Mouse (Mus musculus): Measurements from ENCODE around the gene Fam171a2. TPM values are rescaled to one million over a fixed set of nuclear protein-coding genes. Genes with fewer than 3 reads are reported as not detected.

The Fam171a2 gene
- 35.5 and 51.3 TPM in 2 replicates for polyA plus RNA-seq (2012; rRNA removed)

DNA sequence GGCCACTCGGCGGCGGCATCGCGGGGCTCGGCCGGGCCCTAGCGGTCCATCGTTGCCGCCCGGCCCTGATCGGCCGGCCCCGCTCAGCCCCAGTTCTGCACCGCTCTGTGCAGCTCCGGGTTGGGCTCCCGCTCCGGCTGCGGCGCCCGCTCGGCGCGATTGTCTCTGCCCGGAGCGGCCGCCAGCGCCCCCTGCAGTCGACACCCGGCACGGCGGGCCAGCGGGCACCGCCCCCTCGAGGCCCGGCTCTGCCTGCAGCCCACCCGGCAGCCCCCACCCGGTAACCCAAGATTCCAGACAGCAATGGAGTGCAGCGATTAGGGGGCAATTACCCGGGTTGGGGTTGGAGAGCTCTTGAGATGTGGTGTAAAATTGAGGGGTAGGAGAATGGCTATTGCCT is at the start of gene Fam171a2:
Gene Fam171a2 (minus strand): TSS at position 186 of the 400 bp plus-strand sequence.
- no peak for DNase-seq (ENCODE audit: low read depth)

DNA sequence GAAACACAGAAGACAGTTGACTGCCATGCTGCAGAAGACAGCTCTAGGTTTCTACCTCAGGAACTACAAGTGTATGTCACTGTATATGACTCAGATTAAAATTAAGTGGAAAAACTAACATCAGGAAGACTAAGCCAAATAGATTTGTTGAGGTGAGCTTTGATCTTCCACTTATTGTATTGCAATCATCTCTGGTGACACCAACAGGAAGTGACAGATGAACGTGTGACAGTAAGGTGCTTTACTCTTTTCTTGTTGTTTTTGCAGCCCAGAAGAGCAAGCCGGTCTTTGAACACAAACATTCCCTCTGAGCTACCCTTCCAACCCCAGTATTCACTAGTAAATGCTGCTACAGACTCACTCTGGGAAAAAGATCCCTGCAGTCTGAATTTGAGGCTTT is 49.2 kb upstream of the Fam171a2 start:
- DNase-seq (ENCODE audit: low read depth) = no peak

DNA sequence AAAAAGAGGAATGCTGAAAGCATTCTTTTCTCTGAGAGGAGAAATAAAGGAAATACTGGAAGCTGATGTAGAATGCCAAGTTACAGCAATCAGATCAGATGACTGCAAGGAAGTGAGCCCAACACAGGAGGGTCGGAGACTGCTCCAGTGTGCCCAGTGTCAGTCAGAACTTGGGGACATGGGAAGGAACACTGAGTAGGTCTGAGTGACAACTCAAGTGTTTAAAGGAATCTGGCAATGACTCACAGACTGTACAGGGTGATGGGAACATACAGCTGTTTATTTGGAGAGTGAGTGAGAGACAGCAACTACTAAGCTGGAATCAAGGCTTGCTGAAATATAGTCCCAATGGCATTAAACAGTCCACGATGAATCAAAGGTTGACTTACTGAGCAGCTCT is 48.7 kb upstream of the Fam171a2 start:
- DNase-seq (ENCODE audit: low read depth) = no peak

DNA sequence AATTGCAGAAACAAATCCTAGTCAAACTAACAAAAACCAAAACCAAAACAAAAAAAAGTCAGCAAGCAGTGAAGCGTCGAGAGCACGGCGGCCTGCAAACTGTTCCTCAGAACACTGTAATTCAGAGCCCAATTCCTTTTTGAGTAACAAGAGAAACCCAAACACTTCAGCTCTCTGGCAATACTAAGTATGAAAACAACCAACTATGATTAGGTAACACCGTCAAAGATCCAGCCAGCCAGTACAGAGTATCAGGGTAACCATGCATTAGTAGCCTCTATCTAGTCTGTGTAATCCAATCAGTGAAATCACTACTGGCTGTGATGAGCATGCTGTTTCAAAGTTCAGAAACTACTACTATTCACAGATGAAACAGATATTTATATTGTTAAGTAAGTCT is 48.3 kb upstream of the Fam171a2 start:
- DNase-seq (ENCODE audit: low read depth) = peak; percentile 8

DNA sequence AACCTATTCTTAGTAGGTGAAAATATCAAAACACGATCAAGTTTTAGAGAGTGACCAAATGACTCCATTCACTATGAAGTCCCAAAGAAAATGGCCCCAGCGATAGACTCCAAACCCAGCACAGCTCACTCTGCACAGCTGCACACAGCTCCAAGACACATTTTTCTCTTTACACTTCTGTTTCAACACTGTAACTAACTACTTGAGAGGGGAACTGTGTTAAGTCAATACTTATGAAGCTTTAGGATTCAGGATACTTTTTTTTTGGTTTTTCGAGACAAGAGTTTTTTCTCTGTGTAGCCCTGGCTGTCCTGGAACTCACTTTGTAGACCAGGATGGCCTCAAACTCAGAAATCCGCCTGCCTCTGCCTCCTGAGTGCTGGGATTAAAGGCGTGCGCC is 47.6 kb upstream of the Fam171a2 start:
- DNase-seq (ENCODE audit: low read depth) = no peak

DNA sequence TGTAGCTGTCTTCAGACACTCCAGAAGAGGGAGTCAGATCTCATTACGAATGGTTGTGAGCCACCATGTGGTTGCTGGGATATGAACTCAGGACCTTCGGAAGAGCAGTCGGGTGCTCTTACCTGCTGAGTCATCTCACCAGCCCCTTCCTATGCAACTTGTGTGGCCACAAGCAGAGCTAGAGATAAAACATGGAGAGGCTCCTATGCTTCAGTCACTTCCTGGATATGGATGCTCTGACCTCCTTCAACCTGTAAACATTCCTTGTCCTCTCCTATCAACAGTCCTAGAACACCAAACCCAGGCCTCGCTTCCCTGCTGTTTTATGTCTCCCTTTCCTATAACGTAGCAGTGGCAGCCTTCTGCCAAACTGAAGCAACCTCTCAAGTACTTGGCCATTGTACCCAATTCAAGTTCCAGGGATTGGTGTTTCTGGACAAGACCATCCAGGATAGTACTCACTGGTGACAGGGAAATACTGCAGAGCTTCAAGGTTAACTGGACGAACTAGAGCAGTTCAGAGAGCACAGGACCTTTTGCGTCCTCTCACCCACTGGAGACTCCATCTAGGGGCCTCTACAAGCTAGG is 46.7 kb upstream of the Fam171a2 start:
- no peak for DNase-seq (ENCODE audit: low read depth)

DNA sequence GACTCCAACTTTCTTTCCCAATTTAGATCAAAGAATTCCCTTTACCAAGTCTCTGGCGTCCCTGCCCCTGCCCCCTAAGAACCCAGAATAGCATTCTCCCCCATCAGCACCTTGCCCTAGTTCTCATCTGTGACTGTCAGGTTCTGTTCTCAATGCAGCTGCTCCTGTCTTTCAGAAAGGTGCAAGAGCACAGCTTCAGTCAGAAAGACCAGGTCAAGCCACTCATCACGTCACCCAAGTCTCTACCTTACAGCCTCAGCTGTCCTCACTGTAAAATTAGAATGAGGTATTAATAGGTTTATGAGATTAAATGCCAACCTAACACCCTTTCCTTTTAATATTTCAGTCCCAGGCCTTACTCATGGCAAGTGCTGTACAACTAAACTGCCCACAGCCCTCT is 45.8 kb upstream of the Fam171a2 start:
- DNase-seq (ENCODE audit: low read depth) = no peak

DNA sequence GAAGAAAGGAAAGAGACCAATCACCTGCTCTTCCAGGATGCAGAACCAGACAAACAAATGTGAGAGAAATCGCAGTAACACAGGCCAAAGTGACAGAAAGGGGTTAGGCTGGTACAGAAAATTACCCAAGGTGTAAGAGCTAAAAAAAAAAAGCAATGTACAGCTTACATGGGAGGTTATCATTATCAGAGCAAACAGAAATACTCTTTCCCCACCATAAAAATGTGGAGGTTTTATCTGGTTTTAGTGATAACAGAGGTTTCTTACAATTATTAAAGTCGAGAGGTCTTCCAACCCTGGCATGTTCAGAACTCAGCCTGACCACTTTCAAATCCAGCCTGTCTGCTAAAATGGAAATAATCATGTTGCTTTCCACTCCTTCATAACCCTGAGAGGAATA is 40.4 kb upstream of the Fam171a2 start:
- DNase-seq (ENCODE audit: low read depth) = no peak

DNA sequence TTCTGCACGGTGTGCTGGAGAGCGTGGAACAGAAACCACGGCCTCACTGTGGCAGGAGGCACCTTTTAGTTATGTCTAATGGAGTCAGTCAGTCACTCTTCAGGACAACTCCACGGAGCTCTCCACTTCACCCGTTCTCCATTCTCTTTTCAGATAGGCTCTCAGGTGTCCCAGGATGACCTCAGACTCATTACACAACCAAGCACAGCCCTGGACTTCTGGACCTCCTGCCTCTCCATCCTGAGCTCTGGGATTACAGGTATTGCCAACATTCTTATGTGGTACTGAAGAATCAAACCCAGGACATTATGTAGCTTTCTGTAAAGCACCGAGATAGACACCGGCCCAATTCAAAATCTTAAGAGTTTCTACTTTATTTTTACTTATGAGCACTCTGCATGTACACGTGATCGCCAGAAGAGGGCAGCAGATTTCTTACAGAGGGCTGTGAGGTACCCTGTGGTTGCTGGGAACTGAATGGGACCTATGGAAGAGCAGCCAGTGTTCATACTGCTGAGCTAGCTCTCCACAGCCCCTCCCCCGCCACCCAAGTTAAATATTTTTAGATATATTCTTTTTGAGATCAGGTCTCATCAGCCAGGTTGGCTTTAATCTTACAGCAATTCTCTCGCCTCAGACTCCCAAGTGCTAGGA is 39.4 kb upstream of the Fam171a2 start:
- DNase-seq (ENCODE audit: low read depth) = no peak

DNA sequence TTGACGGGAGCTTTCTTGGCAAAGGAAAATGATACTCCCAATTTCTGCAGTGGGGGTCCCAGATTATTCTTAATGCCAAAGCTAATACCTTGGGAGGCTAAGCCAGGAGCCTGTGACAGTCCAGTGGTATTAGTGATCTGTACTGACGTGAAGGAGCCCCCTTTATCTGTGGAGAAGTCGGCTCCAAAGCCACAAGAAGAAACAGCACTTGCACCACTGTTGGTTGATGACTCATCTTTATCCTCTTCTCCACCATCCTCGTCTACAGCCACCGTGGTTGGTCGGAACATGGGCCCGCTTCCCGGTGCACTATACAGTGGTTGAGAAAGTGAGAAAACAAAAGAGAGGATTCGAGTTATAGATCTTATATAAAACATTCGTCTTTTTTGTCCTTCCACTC is 34.3 kb upstream of the Fam171a2 start:
- no peak for DNase-seq (ENCODE audit: low read depth)

DNA sequence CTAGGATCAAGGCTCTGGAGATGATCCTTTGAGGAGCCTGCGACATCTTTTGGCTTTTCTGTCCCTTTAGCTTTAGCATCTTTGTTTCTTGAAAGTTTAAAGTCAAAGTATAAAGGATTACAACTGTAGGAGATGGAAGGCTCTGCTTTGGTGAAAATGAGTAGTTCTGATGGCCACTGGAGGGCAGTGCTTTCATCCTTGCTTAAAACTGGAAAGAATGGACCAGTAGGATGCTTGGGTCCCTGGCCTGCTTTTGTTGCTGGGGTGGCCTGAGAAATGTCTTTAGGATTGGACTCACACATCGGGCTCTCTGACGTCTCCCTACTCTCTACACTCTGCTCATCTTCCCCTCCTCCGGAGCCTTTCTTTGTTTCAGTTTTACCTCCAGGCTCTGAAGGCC is 33.4 kb upstream of the Fam171a2 start:
- DNase-seq (ENCODE audit: low read depth) = no peak

DNA sequence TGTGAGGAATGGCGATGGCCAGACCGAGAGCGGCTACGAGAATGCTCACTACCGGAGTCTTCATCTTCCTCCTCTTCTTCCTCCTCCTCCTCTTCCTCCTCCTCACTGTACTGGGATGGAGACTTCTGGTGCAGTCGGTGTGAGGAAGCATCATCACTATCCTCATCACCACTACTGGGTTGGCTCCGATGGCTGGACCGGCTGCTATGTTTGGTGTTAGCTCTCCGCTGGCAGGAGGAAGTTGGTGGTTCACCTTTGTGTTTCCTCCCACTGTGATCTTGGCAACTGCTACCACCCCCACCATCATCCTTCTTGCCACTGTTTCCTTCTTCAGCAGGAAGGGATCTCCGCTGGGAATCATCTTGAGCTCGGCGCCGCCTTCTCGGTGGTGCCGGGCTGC is 32.6 kb upstream of the Fam171a2 start:
- DNase-seq (ENCODE audit: low read depth) = no peak

DNA sequence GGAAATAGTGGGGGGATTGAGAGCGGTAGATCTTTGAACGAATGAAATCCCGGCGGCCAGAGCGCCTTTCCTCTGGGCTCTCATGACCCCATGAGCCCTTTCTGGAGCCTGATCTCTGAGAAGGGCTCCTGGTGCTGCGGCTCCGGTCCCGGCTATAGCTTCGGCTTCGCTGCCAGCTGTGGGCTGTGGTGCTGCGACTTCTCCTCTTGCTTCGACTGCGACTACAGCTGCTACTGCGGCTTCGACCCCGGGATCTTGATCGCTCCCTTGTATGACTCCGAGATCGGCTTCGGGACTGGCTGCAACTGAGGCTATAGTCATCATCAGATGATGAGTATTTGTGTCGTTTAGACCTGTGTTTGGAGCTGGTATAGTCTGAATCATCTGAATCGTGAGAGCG is 32.1 kb upstream of the Fam171a2 start:
- DNase-seq (ENCODE audit: low read depth) = no peak

DNA sequence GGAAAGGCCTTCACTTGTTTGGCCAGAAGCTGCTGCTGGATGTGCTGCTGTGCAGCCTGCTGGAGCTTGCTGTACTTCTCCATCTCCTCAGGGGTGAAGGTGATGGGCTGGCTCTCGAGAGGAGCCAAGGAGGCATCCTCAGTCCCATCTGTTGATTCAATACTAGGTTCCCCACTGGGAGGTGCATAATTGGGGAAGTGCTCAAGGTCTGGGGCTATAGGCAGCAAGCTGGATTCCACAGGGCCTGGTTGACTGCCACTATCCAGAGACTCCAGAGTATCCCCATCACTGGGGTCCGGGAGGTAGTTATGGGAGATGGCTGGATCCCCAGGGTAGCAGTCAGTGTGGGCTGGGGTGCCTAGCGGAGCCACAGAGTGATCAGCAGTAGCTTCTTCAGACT is 31.2 kb upstream of the Fam171a2 start:
- DNase-seq (ENCODE audit: low read depth) = no peak

DNA sequence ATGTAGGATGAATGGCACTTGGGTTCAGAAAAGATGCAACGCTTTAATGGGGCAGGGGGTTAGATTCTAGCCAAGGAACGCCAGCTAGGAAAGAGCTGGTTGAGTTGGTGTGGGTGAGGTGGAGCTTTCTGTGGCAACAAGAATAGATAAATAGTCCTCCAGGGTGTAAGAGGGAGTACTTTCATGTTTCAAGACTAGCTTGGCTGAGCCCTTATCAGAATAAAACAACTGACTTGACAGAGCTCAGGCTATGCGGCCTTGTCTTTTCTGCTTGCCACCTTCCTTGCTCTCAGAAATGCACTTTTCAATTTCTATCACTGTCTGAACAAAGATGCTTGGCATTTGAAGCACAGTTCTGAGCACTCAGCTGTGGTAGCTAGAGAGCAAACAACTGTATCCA is 27.5 kb upstream of the Fam171a2 start:
- DNase-seq (ENCODE audit: low read depth) = no peak

DNA sequence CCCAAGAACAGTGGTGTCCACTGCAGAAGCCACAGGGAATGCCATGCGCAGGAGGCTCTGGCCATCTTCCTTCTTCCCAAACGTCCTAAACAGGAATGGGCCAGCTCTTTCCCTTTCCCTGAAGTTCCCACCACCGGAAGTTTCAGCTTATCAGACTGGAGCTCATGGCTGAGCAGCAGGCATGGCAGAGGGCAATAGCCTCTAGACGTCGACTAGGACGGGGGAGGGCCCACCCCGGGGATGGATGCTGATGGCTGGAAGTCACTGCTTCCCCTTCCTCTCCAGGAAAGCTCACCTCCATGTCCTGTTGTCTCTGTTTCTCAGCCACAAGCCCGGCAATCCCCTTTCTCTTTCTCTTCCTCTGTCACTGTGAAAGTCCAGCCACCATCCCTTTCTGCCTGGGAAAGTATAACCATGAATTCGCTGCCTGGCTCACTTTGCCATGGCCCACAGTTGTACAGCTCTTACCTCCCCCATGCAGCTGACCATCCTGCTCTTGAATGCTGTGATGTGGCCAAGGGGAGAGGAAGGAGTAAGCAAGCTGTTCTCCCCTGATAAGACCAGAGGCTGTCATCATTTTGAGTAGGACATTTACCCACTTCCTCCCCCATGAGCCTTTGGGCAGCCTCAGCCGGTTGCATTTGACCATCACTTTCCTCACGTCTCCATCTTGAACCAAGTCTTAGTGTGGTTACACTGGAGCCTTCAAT is 22.3 kb upstream of the Fam171a2 start, which contains the start of gene Itga2b:
Gene Itga2b (minus strand): TSS at position 475 of the 710 bp plus-strand sequence.
- no peak for DNase-seq (ENCODE audit: low read depth)

DNA sequence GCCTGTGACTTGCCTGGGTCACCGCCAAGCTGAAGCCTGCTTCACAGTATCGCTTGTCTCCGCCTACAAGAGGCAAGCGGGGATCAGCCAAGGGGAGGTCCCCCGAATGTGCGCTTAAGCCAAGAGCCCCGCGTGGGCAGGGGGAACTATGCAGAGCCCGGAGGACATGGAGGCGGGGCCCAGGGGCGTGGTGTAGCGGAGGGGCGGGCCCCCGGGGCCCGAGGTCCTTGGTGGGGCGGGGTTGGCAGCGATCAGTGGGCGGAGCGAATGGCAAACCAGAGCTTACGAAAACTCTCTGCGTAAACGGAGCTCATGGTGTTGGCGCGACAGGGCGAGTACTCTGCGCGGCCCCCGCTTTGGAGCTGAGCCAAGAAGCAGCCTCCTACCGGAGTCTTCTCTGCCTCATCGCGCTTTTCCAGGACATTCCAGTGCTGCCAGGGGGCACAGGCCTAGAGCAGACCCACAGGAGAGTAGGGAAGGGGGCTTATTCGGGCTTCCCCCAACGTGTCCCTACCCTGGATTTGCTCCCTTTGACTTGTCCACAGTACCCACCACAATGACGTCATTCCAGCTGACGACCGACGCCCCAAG is 19.7 kb upstream of the Fam171a2 start:
- peak; percentile 82 for DNase-seq (ENCODE audit: low read depth)

DNA sequence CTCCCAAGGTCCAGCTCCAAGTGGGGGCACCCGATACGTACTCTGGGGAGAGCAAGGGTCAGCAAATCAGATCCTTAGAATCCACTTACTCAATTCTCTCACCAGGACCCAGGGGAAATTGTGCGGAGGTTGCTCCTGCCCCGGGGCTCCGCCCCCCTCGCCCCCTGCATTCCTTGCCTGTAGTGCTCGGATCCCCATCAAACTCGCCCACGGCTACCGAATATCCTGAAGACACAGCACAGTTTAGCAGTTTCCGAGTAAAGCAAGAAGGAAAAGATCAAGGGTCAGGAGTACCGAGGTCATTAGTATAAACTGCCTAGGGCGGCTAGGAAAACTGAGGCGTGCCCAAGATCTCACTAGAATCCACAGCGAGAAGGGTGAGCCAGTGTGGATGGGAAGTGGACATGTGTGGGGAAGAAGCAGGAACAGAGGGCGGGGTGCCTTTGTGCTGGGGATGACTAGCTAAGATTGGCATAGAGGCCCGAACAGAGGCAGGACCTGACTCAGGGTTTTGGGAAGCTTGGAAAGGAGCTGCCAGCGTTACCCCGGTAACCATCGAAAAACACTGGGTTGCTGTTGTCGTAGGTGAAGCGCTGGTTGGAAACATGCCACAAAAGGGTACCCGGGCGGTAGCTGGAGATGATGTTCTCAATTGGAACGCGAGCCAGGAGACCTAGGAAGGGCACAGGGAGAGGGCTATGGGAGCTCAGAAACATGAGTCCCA is 18.4 kb upstream of the Fam171a2 start:
- DNase-seq (ENCODE audit: low read depth) = peak; percentile 14

DNA sequence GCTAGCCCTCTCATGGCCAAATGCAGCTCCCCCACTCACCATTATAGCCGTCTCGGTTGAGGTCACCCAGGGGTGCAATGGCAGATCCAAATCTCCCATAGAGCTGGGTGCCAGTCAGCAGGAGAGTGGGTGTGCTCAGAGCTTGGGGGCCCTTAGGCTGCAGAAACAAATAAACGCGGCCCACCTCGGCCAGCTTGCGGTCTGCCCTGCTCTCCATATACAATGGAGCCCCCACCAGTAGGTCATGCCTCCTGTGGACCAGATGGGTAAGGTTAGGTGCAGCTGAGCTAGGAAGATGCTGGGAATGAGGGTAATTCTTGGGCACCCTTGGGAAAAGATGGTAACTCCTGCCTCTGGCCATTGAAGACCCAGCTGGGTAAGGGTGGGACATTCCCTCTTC is 17.4 kb upstream of the Fam171a2 start:
- no peak for DNase-seq (ENCODE audit: low read depth)

DNA sequence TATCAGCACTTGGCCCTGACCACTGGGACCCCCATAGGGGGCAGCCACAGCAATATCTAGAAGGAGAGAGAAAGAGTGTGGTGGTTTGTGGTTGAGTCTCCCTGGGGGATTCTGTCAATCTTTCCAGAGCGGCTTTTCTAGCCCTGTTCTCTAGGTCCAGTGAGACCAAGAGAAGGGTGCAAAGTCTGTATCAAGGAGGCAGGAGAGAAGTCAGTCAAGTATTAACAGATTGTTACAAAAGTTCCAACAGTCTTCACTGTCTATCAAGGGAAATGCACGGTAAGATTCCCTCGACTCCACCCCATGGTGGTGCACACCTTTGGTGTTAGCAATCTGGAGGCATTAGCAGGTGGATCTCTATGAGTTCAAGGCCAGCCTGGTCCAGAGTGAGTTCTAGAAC is 14.3 kb upstream of the Fam171a2 start:
- DNase-seq (ENCODE audit: low read depth) = no peak

DNA sequence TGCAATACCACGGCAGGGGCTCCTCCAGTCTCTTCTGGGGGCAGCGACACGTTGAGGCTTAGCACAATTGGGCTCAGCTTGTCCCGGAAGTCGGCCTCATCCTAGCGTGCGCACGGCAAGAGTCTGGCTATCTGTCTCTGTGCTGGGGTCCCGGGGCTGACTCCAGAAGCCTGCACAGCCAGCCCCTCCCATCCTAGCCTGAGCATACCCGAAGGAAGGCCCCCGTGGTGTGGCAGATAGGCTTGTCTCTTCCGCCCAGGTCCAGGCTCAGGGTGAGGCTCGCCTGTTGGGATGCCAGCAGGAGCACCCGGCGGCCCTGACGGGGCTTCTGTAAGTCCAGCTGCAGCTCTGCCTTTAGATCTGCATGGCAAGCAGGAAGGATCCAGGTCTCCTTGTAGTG is 13.1 kb upstream of the Fam171a2 start:
- DNase-seq (ENCODE audit: low read depth) = no peak

DNA sequence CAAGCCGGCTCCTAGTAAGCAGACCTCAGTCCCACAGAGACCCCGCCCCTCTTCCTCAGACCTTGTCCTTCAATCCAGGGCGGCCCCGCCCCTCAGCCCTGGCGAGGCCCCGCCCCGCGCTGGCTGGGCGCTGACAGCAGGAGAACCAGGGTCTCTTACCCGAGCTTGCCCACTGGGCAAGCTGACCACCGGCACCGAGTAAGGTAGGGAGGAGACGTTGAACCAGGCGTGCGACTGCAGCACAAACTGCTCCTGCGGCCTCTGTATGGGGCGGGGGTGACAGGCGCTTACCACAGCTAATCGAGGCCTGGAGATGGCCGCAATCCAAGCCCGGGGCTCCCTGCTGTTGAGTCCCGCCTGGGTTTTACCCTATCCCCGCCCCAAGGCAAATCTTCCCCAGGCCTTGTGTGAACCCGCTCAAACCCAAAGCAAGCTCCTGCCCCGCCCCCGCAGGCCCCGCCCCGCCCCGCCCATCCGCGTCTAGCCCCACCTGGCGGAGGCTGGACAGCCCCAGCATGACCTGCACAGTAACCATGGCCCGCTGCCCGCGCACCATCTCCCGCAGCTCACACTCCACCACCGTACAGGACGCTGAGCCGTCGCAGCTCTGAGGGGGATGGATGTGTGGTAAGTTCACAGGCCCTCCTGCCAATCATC is 8.4 kb upstream of the Fam171a2 start:
- DNase-seq (ENCODE audit: low read depth) = no peak
